Mouse (Mus musculus) hematopoietic stem cell, adult 5-6 weeks (primary cell): ENCODE results near the gene Htr1d. TPM values are rescaled to one million over a fixed set of nuclear protein-coding genes. Genes with fewer than 3 reads are reported as not detected.

Experiments used
- ATAC-seq, 2 experiments: fragments of 125-278 bp in 1 of 2; replicated peaks in 1 of 2; 2 replicates each; pipeline ENCODE4 v1.8.0; 2016 to 2017; ENCODE audit warnings: inconsistent platforms in 2 of 2, mild to moderate bottlenecking in 2 of 2, moderate number of reproducible peaks in 2 of 2, low read depth in 1 of 2, moderate TSS enrichment in 1 of 2; ENCODE audit not compliant: low FRiP score in 2 of 2, poor library complexity in 2 of 2, severe bottlenecking in 2 of 2, insufficient read depth in 1 of 2, low TSS enrichment in 1 of 2
- total RNA-seq: library from RNA; stranded (forward); fragments of 172-1452, 232-1000 nt; gene quantifications from 2 replicates; pipeline ENCODE4 v1.2.3, GENCODE M21; 2017

The Htr1d gene
- total RNA-seq, 1 experiment from 2014 or later = not detected

GRCm38 (mm10) chr4:136444561-136444960 lies 21.2 kb downstream of the Htr1d start:
- no peak for ATAC-seq

- no peak for ATAC-seq
These were observed 26.5 kb downstream of the Htr1d start for GRCm38 (mm10) chr4:136449795-136450194.

- ATAC-seq = no peak
These were observed 26.9 kb downstream of the Htr1d start for GRCm38 (mm10) chr4:136450271-136450670.

GRCm38 (mm10) chr4:136451564-136451963 lies 28.2 kb downstream of the Htr1d start:
- no peak for ATAC-seq

GRCm38 (mm10) chr4:136452286-136452685 lies 29.0 kb downstream of the Htr1d start:
- no peak for ATAC-seq

- ATAC-seq = no peak
These were observed 29.5 kb downstream of the Htr1d start for GRCm38 (mm10) chr4:136452792-136453191.

GRCm38 (mm10) chr4:136454850-136455260 lies 31.5 kb downstream of the Htr1d start:
- peak; percentile 53 to 69; a peak in 3 of 4 replicates for ATAC-seq

- no peak for ATAC-seq
These were observed 33.3 kb downstream of the Htr1d start for GRCm38 (mm10) chr4:136456516-136457218.

- ATAC-seq = no peak
These were observed 35.0 kb downstream of the Htr1d start for GRCm38 (mm10) chr4:136458276-136458675.

GRCm38 (mm10) chr4:136459210-136459609 lies 35.9 kb downstream of the Htr1d start:
- ATAC-seq = no peak

- ATAC-seq = no peak
These were observed 37.9 kb downstream of the Htr1d start for GRCm38 (mm10) chr4:136461206-136461605.

GRCm38 (mm10) chr4:136461761-136462085 lies 38.4 kb downstream of the Htr1d start:
- ATAC-seq = no peak

GRCm38 (mm10) chr4:136462086-136462838 lies 38.9 kb downstream of the Htr1d start, which contains the start of gene 6030445D17Rik:
6030445D17Rik (plus strand) TSS chr4:136462250.
- ATAC-seq = peak; percentile 42 to 44; a peak in 3 of 4 replicates

GRCm38 (mm10) chr4:136462839-136463178 lies 39.5 kb downstream of the Htr1d start:
- peak in 1 of 2 experiments; percentile 65; a peak in 1 of 4 replicates for ATAC-seq

GRCm38 (mm10) chr4:136463436-136463835 lies 40.1 kb downstream of the Htr1d start:
- no peak for ATAC-seq

GRCm38 (mm10) chr4:136466226-136466625 lies 42.9 kb downstream of the Htr1d start:
- ATAC-seq = no peak

GRCm38 (mm10) chr4:136468553-136469327 lies 45.4 kb downstream of the Htr1d start:
- peak; percentile 15 to 39; a peak in 1 of 4 replicates for ATAC-seq

GRCm38 (mm10) chr4:136469371-136469903 lies 46.1 kb downstream of the Htr1d start, which contains the start of gene Luzp1:
Luzp1 (plus strand) TSS chr4:136469761.
- peak; percentile 82 to 86 for ATAC-seq
